Mouse (Mus musculus) layer of hippocampus, adult 2 months (tissue): Measurements from ENCODE around the gene Tulp4. TPM values are rescaled to one million over a fixed set of nuclear protein-coding genes. Genes with fewer than 3 reads are reported as not detected.
"Not testable (repeated sequence)": the region's sequence is repeated elsewhere in the genome, so short reads cannot be mapped to it uniquely, and the experiment has no call there.

Experiments
- DNase-seq, 2 experiments: peaks; one replicate each; pipeline ENCODE4 v3.0.0; 2022; ENCODE audit warnings: low spot score in 2 of 2
- H3K27ac ChIP-seq: fragments of 200-600 bp; 2 replicates; pipeline ENCODE4 v1.8.1; 2022
- H3K4me3 ChIP-seq: fragments of 200-600 bp; 2 replicates; pipeline ENCODE4 v1.8.1; 2022; ENCODE audit warnings: mild to moderate bottlenecking
- CTCF ChIP-seq: fragments of 200-600 bp; conservative IDR thresholded peaks from 2 replicates; pipeline ENCODE4 v1.8.1; 2022; ENCODE audit warnings: antibody characterized with exemption, mild to moderate bottlenecking, moderate library complexity
- total RNA-seq, 2 experiments: library from RNA; stranded (reverse); gene quantifications; 2 replicates each; pipeline ENCODE4 v1.2.3; 2021

The Tulp4 gene
- total RNA-seq, 2 experiments from 2014 or later, result 304 to 306 TPM

DNA sequence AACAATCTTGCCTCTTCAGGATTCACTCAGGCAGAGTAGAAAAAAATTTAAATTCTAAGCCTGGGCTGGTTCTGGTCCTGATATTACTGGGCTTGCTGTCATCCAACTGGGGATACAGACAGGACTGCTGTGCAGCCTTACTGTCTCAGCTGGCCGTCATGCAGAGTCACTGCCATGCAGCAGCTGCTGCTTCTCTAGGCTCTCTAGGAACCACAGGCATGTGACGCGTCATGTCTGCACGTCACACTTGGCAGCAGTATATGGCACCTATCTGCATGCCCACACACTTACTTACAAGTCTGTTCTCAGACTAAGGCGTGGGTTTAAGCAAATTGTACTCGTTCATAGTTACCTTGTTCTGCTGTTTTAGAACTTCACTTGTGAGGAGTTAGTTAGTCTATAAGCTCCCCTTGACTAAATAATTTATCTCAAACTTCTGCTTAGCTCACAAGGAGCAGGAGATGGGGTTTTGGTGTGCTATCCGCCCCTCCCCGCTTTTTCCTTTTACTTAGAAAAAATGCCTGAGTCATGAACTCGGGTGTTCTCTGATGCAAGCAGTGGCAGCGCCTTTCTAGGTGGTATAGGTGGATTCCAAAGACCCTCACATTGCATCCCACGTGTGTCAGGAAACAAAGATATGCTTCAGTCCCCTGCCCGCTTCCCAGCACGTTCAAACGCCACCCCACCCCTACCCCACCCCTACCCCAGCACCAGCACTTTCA lies 96.3 kb downstream of the Tulp4 start:
- DNase-seq, result peak; percentile 35 to 57
- no peak overlapping the region for H3K4me3 ChIP-seq
- no peak overlapping the region; the same call in 1 of the 2 replicates for H3K27ac ChIP-seq
- no peak for TF ChIP-seq CTCF

DNA sequence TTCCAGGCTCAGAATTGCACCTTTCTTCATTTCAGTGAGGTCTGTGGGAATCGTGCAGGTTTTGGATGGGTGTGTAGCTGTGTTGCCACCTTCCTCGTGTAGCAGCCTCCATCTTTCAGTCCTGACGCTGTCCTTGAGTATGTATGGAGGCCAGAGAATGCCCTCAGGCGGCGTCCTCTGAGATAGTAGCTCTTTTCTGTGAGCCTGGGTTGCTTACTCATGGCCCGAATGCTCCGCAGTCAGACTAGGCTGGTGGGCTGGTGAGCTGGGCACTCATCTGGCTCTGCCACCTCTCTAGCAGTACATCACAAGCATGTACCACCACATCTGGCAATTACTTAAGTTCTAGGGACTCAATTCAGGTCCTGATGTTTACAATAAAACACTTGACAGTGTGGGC lies 96.9 kb downstream of the Tulp4 start:
- Histone ChIP-seq H3K4me3 (no peak overlapping the region), H3K27ac (no peak overlapping the region)
- DNase-seq, result no peak
- TF ChIP-seq CTCF, result no peak

DNA sequence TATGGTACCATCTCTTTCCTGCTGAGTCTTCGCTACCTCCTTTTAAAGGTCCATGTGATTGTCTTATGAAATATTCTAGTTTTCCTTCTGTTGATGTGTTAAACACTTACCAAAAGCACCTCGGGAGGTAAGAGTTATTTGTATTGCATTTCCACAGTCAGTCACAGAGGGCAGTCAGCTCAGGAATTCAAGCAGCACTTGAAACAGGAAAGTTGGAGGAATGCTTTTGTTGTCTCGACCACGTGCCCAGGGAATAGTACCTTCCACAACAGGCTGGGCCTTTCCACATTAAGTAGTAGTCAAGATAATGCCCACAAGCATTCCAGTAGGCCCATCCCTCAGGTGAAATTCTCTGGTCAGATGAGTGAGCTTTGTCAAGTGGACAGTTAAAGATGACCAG lies 97.6 kb downstream of the Tulp4 start:
- no peak for DNase-seq
- H3K27ac ChIP-seq, result no peak overlapping the region
- TF ChIP-seq CTCF, result 0 out of 2 replicates have a peak, but pooled peaks have one; percentile 5
- H3K4me3 ChIP-seq, result no peak overlapping the region

DNA sequence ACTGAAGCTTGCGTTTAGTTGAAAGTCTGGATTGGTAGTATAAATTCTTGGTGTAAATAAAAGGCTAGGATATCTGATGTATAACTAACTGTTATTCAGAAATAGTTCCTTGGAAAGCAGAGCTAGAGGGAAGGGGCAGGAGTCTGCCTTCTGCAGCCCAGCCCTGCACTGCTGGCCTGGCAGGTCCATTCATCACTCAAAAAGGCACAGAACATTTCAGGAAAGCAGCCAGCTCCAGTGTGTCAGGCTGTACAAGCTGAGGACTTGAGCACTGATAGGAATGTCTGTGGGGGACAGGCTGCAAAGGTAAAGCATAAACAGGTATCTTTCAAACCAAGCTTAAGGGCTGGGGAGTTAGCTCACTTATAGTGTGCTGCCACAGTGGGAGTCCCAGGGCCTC lies 105.5 kb downstream of the Tulp4 start:
- no peak overlapping the region for H3K4me3 ChIP-seq
- H3K27ac ChIP-seq, result peak overlapping the region; percentile 55; the same call in 1 of the 2 replicates
- DNase-seq, result no peak
- no peak for TF ChIP-seq CTCF

DNA sequence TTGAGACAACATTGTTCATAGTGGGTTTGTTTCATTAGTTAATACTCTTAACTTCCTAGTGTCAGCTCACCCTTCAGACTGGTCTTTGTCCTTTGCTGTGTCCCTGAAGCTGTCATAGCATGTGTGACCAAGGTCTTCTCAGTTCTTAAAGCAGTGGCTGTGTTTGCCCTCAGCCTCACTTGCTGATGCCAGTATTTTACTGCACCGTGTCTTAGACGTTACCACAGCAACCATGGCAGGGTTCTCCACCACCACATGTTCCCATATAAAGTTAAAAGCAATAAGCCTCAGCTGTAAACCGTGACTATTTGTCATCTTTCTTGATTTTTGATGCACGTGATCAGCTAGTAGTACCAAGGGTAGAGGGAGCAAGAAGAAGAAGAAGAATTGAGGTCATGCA lies 109.4 kb downstream of the Tulp4 start:
- no peak for TF ChIP-seq CTCF
- no peak overlapping the region for H3K4me3 ChIP-seq
- no peak for DNase-seq
- no peak overlapping the region for H3K27ac ChIP-seq

DNA sequence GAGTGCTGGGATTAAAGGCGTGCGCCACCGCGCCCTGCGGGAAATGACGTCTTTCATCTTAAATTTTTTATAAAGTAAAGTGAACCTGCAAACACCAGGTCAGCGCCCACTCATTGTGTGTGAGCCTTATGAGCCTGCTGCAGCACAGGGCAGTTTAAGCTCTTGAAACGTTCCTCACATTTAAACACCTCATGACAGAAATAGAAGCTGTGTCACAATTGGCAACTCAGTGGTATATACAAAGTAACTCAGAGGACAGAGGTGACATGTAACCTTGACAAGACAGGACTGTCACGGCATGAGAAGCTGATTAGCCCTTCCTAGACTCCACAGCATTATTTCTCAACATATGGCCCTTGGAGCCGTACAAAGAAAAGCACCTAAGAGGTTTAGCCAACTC lies 110.3 kb downstream of the Tulp4 start:
- H3K27ac ChIP-seq, result no peak overlapping the region
- TF ChIP-seq CTCF, result no peak

DNA sequence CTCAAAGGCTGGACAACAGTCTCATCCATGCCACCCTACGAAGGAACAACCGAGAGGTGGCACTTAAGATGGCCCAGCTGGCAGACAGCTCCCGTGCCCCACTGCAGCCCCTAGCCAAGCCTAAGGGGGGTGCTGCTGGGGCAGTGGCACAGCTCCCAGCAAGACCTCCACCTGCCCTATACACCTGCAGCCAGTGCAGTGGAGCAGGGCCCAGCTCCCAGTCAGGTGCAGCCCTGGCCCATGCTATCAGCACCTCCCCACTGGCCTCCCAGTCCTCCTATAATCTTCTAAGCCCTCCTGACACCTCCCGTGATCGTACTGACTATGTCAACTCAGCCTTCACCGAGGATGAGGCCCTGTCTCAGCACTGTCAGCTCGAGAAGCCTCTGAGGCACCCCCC lies 126.4 kb downstream of the Tulp4 start:
- H3K4me3 ChIP-seq, H3K27ac ChIP-seq, DNase-seq: not testable (repeated sequence)

More for the DNA sequence above, 110.3 kb downstream of the Tulp4 start:
- DNase-seq, result no peak
- no peak overlapping the region for H3K4me3 ChIP-seq

DNA sequence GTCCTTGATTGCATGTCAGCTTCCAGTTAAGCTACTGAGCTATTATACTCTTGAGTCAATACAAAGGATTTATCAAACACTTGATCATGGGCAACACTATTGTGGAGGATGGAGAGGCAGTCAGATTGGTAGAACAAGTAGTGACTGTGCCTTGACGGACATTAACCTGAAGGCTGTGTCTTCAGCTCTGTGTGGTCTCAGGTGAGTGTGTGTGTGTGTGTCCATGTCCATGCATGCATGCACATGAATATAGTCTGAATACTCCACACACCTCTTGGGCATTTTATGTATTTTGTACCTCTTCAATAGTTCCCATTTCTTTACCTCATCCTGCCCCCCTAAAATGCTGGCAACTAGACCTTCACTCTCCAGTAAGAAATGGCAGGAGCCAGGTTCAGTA lies 145.1 kb downstream of the Tulp4 start:
- DNase-seq, H3K4me3 ChIP-seq, H3K27ac ChIP-seq: not testable (repeated sequence)

DNA sequence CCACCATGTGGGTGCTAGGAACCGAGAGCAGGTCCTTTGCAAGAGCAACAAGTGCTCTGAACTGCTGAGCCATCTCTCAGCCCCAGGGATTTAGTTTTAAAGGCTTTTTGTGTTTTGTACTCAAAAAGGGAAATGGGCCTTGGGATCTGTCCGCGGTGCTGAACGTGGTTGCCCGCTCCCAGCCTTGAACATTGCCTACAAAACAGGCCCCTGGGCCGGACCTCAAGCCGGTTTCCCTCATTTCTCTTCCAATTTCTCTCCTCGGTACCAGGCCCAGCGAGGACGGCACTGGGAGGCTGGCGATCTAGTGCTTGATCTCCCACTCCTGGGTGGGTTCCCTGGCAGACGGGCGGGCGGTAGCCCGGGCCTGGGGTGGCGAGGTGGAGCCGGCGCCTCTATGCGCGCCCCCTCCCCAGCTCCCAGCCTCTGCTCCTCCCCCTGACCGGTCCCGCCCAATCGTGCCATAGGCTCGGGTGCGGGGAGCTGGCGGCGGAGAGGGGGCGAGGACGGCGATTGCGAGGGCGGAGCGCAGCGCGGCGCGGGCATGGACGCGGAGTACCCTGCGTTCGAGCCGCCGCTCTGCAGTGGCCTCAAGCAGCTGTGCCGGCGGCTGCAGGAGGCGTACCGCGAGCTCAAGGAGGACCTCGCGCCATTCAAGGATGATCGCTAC lies 150.3 kb downstream of the Tulp4 start, which contains the start of gene Tmem181a:
Tmem181a (plus strand) TSS at position 461 of the 670 bp plus-strand sequence.
- peak in 1 of 2 experiments; percentile 15 for DNase-seq
- peak within 1 kb of the TSS; percentile 84 for H3K27ac ChIP-seq
- H3K4me3 ChIP-seq, result peak within 1 kb of the TSS; percentile 54

DNA sequence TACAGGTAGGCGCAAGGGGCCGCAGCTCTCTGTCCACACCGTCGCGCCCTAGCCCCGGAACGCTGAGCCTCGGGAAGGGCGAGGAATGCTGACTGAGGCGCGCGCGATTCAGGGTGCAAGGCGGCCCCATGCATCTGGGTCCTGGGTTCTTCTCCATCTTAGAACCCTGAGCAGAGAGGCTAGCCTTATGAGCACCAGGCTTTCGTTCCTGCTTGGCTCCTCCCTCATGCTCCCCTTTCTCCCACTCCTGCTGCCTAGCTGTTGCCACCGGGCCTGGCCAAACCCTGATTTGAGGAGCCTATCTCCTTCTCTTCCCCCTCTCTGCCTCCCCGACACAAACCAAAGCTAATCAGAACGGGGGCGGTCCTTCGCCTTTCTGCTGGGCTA lies 150.8 kb downstream of the Tulp4 start:
- peak overlapping the region; percentile 84 for H3K27ac ChIP-seq
- peak; percentile 59 to 60 for DNase-seq
- peak overlapping the region; percentile 54 for H3K4me3 ChIP-seq

DNA sequence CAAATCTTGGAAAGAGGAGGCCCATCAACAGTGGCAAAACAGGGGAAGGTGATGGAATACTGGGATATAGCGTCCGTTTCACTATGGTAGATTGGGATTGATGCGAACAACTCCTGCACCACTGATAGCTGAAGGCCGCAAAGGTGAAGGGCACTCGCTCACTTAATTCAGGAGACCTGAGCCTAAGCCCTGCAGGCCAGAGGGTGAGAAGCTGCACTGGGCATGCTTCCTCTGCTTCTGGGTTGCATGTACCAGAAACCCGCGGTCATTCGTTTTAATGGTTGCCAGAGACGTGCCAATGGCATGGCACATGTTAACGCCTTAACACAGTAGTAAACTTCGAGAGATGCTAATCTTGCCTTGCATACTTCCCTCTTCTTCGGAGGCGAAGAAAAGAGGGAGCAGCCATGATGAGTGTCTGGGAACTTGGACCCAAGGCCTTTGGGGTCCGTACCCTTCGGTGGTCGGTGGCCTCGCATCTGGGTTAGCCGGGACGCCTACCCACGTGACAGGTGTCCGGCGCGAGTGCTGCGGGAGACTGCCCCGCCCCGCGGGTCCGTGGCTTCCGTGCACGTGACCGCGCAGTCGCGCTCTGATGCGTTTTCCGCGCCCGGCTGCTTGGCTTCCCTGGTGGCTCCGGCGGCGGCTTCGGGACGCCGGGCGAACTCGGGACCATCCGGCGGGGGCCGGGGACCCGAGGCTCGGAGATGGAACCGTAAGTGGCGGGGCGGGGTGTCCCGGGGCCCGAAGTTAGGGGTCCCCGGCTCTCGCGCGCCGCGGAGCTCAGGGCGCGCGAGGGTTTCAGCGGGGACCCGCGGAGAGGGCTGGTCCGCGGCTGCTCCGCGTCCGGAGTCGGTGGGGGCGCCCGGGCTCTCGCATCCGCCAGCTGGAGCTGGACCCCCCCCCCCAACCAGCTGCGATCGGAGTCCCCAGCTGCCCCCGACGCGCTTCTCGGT lies 163.9 kb downstream of the Tulp4 start:
- H3K27ac ChIP-seq, result peak overlapping the region; percentile 59; the same call in 1 of the 2 replicates
- DNase-seq, result not testable (repeated sequence)

DNA sequence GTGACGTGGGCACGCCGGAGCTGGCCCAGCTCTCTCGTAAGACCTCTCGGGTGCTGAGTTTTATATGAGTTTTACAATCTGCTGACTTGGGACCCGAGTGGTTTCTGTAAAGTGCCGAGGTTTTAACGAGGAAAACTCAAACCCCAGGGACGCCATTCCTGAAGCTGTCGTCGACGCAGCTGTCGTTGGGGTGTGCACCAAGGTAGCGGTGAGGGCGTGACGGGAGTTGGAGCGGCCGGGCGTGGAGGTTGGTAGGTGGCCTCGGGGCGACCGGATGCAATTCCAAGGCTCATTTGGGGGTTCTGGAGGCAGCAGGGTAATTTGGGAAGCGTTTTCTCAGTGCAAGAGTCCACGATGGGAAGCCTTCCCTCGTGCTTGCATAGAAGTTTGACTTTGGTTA lies 164.6 kb downstream of the Tulp4 start:
- peak overlapping the region; percentile 56 for H3K4me3 ChIP-seq
- peak overlapping the region; percentile 59; the same call in 1 of the 2 replicates for H3K27ac ChIP-seq
- not testable (repeated sequence) for DNase-seq

More for the DNA sequence above, 163.9 kb downstream of the Tulp4 start:
- peak overlapping the region; percentile 56 for H3K4me3 ChIP-seq

DNA sequence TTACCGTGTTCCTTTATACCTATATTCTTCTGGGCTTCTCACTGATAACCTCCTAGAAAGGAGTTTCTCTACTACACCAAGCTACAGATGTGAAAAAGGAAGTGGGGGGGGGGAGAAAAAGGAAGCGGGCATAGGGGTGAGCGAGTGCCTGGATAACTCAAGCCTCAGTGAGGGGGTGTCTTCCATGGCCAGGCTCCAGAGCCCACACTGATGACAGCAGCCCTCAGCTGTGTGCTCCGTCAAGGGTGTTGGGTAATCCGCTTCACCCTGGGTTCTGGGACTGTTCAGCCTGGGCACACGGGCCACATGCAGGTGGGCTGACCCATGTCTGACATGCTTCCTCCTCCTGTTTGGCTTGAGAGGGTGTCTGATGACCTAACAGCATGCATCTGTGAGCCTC lies 165.7 kb downstream of the Tulp4 start:
- not testable (repeated sequence) for H3K27ac ChIP-seq, DNase-seq, H3K4me3 ChIP-seq

DNA sequence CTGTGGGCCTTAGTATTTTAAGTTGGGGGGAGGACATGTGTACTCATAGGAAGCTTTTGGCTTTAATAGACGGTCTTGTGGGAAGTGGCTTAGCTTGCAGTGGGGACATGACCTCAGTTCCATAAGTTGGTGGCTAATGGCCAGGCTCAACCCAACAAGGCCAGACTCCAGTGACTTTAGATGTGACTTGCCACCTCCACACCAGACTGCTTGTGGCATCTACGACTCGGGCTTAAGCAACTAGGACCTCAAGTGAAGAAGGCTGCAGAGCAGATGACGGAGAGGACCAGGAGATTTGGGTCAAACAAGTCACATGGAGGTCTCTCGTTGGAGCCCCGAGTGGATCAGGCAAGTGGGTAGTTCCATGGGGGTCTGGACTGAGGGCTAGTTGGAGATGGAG lies 168.5 kb downstream of the Tulp4 start:
- H3K4me3 ChIP-seq, DNase-seq, H3K27ac ChIP-seq: not testable (repeated sequence)

DNA sequence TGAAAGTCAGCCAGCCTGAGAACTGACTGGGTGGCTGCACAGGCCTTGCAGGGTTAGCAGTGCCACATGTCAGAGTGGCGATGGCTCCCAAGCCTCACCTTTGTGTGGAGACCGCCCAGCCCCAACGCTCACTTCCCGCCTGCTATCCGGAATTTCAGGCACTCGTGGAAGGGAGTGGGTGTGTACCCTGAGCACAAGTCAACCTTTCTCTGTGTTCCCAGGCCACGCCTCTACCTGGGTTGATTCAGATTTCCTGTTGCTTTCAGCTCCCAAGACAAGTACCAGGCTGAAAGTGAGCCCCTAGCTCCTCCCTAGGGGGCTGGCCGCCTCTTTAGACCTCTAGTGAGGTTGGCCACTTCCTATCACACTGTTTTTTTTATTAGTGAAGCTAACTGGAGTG lies 173.0 kb downstream of the Tulp4 start:
- H3K27ac ChIP-seq, H3K4me3 ChIP-seq, DNase-seq: not testable (repeated sequence)

DNA sequence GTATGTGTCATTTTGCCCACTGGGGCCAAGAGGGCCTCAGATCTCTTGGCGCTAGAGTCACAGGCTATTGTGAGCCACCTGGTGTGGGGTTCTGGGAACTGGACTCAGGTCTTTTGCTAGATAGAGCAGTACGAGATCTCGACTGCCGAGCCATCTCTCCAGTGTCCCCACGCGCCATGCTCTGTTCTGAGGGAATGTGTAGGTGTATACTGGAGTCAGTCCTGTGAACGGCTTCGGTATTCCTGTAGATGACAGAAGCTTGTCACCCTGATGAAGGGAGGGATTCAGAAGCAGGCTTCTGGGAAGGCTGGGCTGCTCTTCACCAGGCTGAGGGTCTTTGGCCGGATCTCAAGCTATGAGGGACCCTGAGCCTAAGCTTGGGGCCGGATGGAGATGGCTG lies 173.5 kb downstream of the Tulp4 start:
- DNase-seq, H3K4me3 ChIP-seq, H3K27ac ChIP-seq: not testable (repeated sequence)

DNA sequence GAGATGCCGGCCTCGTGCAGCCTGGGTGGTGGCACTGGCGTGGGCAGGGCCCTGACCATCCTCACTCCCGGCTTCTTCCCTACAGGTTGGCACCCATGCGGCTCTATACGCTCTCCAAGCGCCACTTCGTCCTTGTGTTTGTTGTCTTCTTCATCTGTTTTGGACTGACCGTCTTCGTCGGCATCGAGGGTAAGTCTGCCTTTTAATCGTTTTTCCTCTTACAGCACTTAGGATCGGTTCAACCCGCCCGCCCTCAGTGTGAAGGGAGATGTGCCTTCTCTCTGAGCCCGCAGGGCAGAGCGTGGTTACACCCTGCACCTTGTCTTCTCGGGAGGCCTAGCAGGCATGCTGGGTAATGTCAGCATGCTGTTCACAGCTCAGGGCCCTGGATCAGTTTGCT lies 174.3 kb downstream of the Tulp4 start:
- DNase-seq, result not testable (repeated sequence)

DNA sequence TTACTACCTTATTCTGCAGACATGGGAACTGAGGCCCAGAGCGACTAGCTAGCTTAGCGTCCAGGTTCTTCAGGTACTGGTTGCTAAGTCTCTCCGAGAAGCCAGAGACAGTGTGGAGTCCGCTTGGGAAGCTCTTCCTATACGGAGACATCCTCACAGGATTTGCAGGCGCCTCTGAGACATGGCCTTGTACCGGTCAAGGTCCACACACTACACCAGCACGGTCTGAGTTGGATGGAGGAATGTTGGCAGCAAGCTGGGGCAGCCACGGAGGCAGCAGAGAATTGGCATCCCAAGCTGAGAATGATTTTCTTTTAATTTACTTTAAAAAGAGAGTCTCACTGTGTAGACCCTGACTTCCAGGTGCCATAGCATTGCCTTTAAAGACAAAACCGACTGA lies 176.9 kb downstream of the Tulp4 start:
- DNase-seq, H3K4me3 ChIP-seq, H3K27ac ChIP-seq: not testable (repeated sequence)

More for the DNA sequence above, 174.3 kb downstream of the Tulp4 start:
- not testable (repeated sequence) for H3K27ac ChIP-seq, H3K4me3 ChIP-seq
